18 mouse cellular contexts compared by ENCODE assay signal in the genomic region with DNA sequence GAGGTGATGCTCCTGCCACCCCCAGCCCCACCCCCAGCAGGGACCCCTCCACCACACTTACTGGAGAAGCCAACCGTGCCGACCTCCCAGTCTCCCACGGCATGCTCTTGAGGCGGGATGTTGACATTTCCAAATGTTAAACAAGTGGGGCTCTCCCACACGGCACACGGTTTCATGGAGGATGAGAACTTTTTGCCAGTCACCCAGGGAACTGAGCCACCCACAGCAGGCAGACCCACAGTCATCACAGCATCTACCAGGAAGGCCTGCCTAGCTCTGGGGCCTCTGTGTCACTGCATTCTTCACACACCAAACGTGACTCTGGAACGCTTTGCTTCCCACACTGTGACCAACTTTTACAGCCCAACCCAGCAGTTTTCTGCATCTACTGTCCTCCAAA.
DNase-seq lines count a peak whose midpoint lies in the region; ATAC-seq lines count a peak whose summit lies in the region.
"Had no signal": no experiment of that assay in that cellular context is flagged by ENCODE, and none has a peak within 500 bp of the region (broad histone marks: within the 10 kb centered on the region; RNA-seq: fewer than 3 reads in every experiment).

No protein-coding gene starts in this region.

- H3K9ac ChIP-seq in kidney, embryonic 15.5 days = no peak overlapping the region
- H3K9ac ChIP-seq in kidney, embryonic 16.5 days (replicated peaks; ENCODE audit: low read length) = no peak overlapping the region
- H3K9ac ChIP-seq in hindbrain, embryonic 12.5 days = no peak overlapping the region
- H3K9ac ChIP-seq: embryonic facial prominence, embryonic 12.5 days; forebrain, embryonic 13.5 days; forebrain, embryonic 15.5 days had no signal

- H3K36me3 ChIP-seq in kidney, embryonic 15.5 days = no peaks in the 10 kb centered on the region
- H3K36me3 ChIP-seq in kidney, embryonic 16.5 days (ENCODE audit: insufficient read depth, low read length) = no peaks in the 10 kb centered on the region
- no peaks in the 10 kb centered on the region for H3K36me3 ChIP-seq in hindbrain, embryonic 12.5 days
- H3K36me3 ChIP-seq: embryonic facial prominence, embryonic 12.5 days; forebrain, embryonic 15.5 days had no signal

- 42% methylated on average over 8 of the region's 8 CpGs for WGBS in kidney, embryonic 15.5 days
- WGBS in kidney, embryonic 16.5 days = 38% methylated on average over 8 of the region's 8 CpGs
- WGBS in hindbrain, embryonic 12.5 days = 83% methylated on average over 8 of the region's 8 CpGs

- H3K9me3 ChIP-seq in kidney, embryonic 15.5 days (replicated peaks) = no peaks in the 10 kb centered on the region
- H3K9me3 ChIP-seq in kidney, embryonic 16.5 days (ENCODE audit: low read length) = peaks cover 3% of the 10 kb centered on the region; the same call in 1 of the 2 replicates
- H3K9me3 ChIP-seq in hindbrain, embryonic 12.5 days (replicated peaks) = no peaks in the 10 kb centered on the region; the same call in 1 of the 2 replicates
- H3K9me3 ChIP-seq: embryonic facial prominence, embryonic 10.5 days; embryonic facial prominence, embryonic 12.5 days; forebrain, embryonic 13.5 days; forebrain, embryonic 15.5 days had no signal

- no peak overlapping the region for H3K27ac ChIP-seq in kidney, embryonic 15.5 days
- H3K27ac ChIP-seq in kidney, embryonic 16.5 days (ENCODE audit: low read length) = no peak overlapping the region
- H3K27ac ChIP-seq in hindbrain, embryonic 12.5 days = no peak overlapping the region
- H3K27ac ChIP-seq: embryonic facial prominence, embryonic 10.5 days; embryonic facial prominence, embryonic 12.5 days; forebrain, embryonic 13.5 days; forebrain, embryonic 15.5 days had no signal

- DNase-seq in layer of hippocampus, adult 8-10 months (ENCODE audit: low spot score in 2 of 2) = peak; percentile 35 to 40
- DNase-seq in layer of hippocampus, postnatal 14 days (ENCODE audit: low spot score in 2 of 2) = no peak
- peak; percentile 58 for DNase-seq in brain, adult 2 months (ENCODE audit: low read depth, low spot score)
- DNase-seq: adrenal gland, adult 2 months; adrenal gland, postnatal 10 days; adrenal gland, postnatal 25 days; cerebellum, adult 11-12 months; cerebellum, adult 2 months; cerebellum, adult 9-10 months; cerebellum, postnatal 10 days; cerebellum, postnatal 25 days had no signal

- ATAC-seq in kidney, embryonic 15.5 days (replicated peaks; ENCODE audit: low FRiP score) = 0 out of 2 replicates have a peak, but pooled peaks have one; percentile 17
- no peak for ATAC-seq in kidney, embryonic 16.5 days (ENCODE audit: low FRiP score, low TSS enrichment)
- no peak for ATAC-seq in hindbrain, embryonic 12.5 days (ENCODE audit: low FRiP score)
- ATAC-seq: forebrain, embryonic 13.5 days; forebrain, embryonic 15.5 days had no signal

- peaks cover 31% of the 10 kb centered on the region for H3K4me1 ChIP-seq in kidney, embryonic 15.5 days
- 0 out of 2 replicates have a peak, but pooled peaks cover 5% of the 10 kb centered on the region for H3K4me1 ChIP-seq in kidney, embryonic 16.5 days (ENCODE audit: insufficient read depth, low read length)
- peaks cover 3% of the 10 kb centered on the region; the same call in 1 of the 2 replicates for H3K4me1 ChIP-seq in hindbrain, embryonic 12.5 days
- H3K4me1 ChIP-seq: embryonic facial prominence, embryonic 12.5 days had no signal

- H3K4me2 ChIP-seq in kidney, embryonic 15.5 days = no peak overlapping the region
- H3K4me2 ChIP-seq in kidney, embryonic 16.5 days (replicated peaks; ENCODE audit: low read depth, low read length) = no peak overlapping the region
- H3K4me2 ChIP-seq in hindbrain, embryonic 12.5 days (replicated peaks) = no peak overlapping the region
- H3K4me2 ChIP-seq: embryonic facial prominence, embryonic 12.5 days; forebrain, embryonic 13.5 days; forebrain, embryonic 15.5 days had no signal

- H3K4me3 ChIP-seq in kidney, embryonic 15.5 days (replicated peaks) = no peak overlapping the region
- no peak overlapping the region for H3K4me3 ChIP-seq in kidney, embryonic 16.5 days (ENCODE audit: low read length)
- no peak overlapping the region for H3K4me3 ChIP-seq in hindbrain, embryonic 12.5 days
- H3K4me3 ChIP-seq: embryonic facial prominence, embryonic 10.5 days; embryonic facial prominence, embryonic 12.5 days; forebrain, embryonic 13.5 days; forebrain, embryonic 15.5 days had no signal

- no peaks in the 10 kb centered on the region for H3K27me3 ChIP-seq in kidney, embryonic 15.5 days
- no peaks in the 10 kb centered on the region for H3K27me3 ChIP-seq in kidney, embryonic 16.5 days (ENCODE audit: insufficient read depth, low read length)
- no peaks in the 10 kb centered on the region for H3K27me3 ChIP-seq in hindbrain, embryonic 12.5 days
- H3K27me3 ChIP-seq: embryonic facial prominence, embryonic 12.5 days; forebrain, embryonic 13.5 days; forebrain, embryonic 15.5 days had no signal

Comparison
In these comparisons a context has a peak if more than half of its experiments do, and no peak if none do; other contexts are left out.
1. DNase-seq: peak in layer of hippocampus, adult 8-10 months (2 of 2) and brain, adult 2 months (single experiment); none in layer of hippocampus, postnatal 14 days (0 of 2).